Mouse (Mus musculus) spleen, embryonic (tissue): ENCODE measurements at regions not wholly inside any gene's neighbourhood (a gene's known extent, or its start where the extent isn't known, plus 50 kb on each side); places are given as distances from the start of the nearest gene placed in this dataset.

ENCODE experiments used
- CTCF ChIA-PET: fragments of 350-600 bp; sonication (Branson Sonifier 250); formaldehyde crosslinking; loops from one replicate; lab custom pipeline; 2022; lab: Charles Lee

DNA sequence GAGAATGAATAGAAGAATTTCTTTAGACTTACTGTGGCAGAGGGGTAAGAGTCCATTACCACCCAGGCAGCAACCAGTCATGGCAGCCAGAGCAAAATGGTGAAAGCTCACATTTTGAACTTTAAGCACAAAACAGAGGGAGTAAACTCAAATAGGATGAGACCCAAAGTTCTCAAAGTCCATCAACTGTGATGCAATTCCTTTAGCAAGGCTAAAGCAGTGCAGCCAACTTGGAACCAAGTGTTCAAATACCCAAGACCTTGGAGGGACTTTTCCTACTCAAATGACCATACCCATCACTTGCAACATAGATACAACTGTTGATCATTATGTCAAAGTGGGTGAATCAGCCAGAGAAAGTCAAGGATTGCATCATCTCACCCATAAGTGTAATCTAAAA is 380.1 kb downstream of the Hace1 start:
- CTCF ChIA-PET, result no interaction called here

DNA sequence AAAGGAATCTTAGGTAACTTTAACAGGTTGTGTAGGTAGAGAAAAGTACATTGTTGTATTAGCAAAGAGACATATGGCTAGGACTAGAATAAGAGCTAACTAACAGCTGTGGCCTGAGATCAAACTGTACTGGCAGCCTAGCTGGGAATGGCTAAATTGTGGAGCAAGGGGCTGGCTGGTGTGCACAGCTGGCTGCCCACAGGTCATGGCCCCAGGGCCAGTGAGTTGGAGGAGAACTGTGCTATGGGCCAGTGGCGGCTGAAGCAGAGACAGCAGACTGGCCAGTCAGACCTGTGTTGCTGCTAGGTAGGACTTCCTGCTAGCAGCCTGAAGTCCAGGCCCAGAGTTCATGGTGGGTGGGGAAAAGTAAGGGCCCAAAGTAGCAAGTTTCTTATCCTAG is 394.6 kb downstream of the Hace1 start:
- CTCF ChIA-PET, result no interaction called here

DNA sequence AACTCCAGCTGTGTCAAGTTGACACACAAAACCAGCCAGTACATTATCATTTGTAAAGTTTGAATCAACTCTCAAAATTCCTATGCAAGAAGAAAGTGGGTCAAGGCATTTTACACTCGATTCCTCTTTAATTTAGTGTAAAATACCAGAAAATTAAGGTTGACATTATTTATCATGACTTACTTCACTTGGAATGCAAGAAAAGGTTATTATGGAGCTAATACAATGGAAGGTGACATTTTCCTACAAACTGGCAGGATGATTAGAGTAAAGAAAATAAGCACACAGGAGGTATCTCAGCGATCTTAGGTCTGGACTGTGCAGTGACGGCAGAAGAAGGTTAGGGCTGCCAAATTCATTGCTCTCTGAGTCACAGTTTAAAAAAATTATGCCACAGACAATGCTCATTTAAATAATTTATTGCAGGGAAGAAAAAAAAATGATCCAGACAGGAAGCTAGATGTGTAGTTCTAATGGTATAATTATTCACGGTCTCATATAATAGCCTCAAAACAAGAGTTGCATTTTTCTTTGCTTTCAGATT is 405.2 kb downstream of the Hace1 start:
- CTCF ChIA-PET, result no interaction called here

DNA sequence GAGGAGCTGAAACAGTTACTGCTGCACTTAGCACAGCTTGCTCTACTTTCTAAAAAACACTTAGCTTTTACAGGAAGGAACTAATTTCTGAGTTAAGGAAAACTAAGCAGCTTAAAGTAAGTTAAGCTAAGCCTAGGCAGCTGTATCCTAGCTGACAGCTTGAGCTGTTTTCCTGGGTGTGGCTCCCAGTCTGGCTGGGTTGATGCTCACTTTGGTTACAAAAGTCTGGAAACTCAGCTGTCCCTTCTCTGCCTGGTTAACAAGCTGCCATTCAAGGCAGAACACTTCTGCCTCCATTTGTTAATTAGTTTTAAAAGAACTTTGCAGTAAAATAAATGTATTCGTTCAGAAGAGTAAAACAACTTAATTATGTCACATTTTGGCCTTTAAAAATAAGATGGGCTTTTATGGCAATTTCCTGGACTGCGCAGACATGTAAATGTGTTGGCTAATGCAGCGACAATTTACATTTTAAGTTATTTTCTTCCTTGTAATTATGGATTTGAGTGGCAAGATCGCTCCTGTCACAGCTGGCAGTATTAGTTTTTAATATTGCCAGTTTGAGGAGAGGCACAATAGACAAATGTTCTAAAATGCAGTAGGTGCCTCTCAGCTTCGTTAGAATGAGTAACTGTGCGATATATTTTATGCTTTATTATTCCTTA is 406.2 kb downstream of the Hace1 start:
- CTCF ChIA-PET, result no interaction called here

DNA sequence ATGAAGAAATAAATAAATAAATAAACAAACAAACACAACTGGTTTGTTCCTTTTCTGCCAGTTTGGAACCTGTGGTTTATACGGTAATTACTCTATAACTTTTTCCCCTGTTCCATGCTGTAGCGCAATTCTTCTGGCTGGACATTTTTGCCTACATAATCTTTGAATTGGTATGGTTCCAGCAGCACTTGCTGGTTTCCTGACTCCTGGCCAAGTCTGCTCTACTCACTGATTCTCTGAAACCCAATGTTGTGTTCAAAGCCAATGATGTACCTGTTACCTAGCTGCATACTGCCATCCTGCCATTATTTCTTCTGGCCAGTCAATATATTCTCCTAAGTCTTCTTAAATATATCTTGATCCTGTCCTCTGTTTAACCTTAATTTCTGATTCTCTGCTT is 408.7 kb downstream of the Hace1 start:
- CTCF ChIA-PET, result no interaction called here

DNA sequence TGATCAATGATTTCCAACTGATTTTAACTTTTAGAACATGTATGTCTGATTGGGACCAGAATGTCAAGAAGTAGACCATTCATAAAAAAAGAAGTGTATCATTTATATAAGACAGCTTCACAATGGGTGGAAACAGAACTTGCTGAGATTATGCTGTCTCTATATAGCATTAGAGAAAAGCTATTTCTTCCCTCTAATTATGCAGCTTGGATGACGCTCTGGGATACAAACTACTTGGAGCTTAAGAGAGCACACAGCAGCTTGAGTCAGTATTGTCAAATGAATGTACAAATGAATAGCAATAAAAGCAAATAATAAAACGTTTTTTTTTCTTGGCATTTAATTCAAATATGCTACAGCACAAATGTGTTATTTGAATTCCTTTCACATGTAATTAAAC is 428.7 kb downstream of the Hace1 start:
- CTCF ChIA-PET, result no interaction called here

DNA sequence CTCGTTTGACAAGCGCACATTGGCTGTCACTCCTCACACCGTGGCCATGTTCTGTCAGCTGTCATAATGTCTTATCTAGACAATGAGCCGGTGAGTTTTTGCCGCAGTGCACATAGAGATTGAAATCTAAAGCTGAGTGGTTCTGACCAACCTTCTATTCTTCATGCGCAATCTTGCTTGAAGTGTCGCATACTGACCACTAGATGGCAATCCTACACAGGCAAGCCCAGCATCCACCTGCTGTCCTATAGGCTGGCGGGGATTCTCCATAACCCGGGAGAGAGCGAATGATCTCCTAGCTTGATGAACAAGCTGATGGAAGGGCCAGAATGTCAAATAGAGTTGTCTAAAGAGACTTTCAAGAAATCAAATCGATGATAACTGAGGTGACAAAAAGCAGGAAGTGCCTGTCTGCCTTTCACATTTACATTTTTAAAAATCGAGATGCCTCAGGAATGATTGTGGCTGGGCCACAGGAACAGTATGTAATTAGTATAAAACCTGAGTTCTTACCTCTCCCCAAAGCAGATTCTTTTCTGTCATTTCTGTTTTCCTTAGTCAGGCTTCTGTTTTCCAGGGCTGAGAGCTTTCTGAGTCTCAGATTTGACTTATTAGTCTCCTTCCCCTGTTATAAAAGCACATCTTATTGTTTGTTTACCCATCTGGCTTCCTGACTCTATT is 434.4 kb downstream of the Hace1 start:
- CTCF ChIA-PET, result no interaction called here

DNA sequence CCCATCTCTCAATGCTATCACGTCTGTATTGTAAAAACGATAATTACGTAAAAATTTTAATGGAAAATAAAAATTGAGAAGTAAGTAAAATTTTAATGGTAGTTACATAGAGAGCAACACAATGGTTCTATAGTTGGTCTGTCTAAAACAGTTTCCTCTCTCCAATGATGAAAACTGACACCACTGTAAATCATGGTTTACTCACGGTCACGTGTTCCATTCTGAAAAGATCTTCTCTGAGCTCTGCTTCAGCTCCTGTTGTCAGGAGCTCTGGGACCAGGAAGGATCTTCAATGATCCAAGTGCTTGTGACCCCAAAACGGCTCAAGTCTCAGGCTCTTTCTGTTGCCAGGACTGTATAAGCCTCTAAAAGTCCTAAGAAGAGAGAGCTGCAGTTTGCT is 435.0 kb downstream of the Hace1 start:
- CTCF ChIA-PET, result no interaction called here

DNA sequence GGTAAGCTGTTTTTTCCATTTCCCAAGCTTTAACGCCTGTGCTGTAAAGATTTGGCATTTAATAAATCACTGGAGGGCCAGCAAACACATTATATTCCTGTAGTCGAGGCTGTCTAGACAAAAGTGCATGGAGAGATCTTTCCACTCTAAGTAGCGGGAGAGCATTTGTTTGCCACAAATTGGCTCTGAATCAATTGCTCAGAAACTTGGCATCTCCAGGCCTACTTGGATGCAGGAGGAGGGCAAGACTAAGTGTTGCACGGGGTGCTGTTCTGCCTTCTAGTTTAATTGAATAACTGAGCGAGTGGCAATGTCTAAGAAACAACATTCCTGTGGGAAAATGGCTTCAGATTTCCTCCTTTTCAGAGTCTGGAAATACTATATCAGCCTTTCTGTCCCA is 438.7 kb downstream of the Hace1 start:
- CTCF ChIA-PET, result no interaction called here

DNA sequence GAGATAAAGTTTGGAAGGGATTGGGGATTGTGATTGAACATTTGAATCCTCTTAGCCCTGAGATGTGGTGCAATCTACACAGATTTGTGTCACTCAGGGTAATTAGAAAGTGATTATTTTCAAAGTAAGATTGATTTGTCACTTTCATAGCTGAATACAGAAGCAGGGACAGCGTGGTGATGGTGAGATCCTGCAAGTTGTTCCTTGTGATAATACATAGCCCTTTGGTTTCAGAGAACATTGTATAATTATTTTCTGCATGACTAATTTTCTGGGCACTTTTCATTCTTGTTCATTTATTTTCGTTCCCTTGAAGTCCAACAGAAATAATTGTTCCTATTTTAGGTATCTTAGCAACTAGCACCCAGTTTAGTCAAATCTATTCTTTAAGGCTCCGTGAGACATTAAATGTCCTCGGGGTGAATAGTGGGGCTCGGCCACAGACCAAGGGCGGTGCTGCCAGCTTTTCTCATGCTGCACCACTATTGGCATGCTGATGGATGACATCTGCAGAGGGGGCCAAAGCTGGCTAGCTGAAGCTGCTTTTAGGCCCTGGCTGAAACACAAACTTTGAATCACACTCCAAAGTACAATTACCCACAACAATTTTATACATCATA is 468.0 kb downstream of the Hace1 start:
- CTCF ChIA-PET, result no interaction called here

DNA sequence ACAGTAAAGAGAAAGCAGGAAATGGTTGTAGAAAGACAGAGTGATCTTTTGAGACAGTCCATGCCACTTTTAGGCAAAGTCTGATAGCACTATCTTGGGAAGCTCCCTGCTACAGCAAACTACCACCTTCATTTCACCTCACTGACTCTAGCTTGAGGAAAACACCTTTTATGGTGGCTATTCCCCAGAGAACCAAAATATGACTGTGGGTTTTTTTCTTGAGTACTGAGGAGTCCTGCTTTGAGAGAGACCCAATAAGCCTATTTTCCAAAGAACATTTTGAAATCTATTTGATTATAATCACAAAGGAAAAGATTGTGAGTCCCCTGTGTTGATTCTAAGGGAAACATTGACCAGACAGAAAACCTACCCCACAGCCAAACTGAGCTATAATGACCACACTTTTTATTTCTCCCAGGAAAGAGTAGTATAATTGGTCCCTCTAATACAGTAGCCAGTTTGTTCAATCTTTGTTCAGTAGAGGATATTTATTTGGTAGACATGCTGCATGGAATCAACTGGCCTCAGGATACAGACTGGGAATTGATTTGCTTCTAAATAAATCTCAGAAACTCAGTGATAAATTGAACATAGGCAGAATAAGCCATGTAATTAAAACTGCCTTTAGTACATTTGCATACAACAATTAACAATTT is 468.6 kb downstream of the Hace1 start:
- CTCF ChIA-PET, result no interaction called here

DNA sequence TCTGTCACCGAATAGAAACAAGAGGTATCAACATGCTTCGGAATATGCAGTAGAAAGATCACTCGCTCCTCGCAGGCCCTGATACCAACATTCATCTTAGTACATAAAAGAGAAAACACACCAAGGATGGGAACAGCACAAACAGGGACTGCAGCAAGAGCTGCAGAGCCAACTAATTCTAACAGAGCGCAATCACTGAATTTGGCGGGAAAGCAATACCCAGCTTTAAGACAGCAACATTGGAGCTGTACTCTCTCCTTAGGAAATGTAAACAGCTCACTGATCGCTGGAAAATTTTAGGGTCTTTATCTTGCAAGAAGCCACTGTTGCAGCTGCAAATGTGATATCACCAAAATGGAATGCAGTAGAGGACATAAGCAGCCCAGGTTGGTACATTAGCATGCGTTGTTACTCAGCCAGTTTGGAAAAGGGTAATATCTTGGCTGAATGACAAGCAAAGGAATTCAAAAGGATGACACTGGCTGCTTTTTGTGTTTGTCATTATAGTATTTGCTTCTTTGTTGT is 469.3 kb downstream of the Hace1 start:
- CTCF ChIA-PET, result no interaction called here

DNA sequence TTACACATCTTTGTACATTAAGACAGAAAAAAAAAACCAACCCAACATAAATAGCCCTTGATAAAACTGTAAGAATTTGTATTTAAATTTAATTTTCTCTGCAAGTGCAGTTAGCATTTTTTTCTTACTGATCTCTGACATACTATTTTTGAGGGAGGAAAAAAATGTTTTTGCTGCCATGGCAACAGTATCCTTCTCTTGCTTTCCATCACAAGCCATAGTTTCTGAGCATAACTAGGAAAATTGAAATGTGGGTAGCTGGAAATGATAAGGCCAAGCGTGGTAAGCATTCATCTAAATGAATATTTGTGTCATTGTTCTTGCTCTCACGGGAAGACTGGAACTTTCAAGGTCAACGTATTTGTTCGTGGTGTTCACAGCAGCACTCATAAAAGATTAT is 470.0 kb downstream of the Hace1 start:
- CTCF ChIA-PET, result no interaction called here

DNA sequence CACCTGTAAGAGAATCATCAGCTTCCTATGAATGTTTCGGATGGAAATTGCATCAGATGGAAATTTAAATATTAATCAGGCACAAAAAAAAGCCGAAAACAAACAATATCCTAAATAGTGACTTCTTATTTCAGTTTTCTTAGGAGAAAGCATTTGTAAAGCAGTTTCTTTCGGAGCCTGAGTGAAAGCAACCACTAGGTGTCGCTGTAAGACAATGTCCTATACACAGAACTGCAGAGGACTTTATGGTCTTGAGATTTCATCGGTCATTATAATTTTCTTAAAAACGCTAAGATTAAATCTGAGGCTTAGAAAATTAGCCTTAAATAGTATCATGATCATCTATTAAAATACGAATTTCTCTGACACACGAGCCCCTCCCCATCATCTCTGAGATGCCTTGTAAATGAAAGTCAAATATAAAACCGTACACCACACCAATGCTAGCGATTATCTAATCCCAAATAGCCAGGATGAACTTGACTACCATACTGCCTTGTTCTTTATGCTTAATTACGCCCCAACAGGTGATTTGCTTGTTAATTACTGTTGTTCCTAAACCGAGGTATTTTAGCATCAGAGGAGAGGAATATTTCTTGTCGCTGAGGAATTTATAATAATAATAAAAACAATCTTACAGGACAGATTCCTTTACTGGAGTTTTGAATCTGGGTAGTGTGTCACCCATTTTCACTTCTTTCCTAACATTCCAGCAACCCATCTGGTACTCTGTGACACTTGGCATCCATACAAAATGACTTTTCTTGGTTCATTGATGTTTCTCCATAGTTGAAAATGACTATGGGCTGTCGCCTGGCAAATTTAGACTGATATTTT is 480.0 kb downstream of the Hace1 start:
- CTCF ChIA-PET, result interaction anchor here (0.6 kb wide), 1 partner anchor 107 kb away, joined by 14 read pairs; no protein-coding TSS in a partner anchor

DNA sequence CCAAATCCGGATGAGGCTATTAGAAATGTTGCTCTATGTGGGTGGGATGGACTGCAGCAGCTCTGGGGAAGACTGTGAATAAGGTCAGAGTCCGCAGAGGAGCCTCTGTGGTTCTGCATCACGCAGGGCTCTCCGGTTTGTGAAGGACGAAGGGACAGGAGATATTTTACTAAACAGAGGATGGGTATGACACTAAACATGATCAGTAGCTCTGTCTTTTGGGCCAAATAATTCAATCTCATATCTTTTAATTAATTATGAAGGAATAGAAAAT is 480.5 kb downstream of the Hace1 start:
- CTCF ChIA-PET, result no interaction called here

DNA sequence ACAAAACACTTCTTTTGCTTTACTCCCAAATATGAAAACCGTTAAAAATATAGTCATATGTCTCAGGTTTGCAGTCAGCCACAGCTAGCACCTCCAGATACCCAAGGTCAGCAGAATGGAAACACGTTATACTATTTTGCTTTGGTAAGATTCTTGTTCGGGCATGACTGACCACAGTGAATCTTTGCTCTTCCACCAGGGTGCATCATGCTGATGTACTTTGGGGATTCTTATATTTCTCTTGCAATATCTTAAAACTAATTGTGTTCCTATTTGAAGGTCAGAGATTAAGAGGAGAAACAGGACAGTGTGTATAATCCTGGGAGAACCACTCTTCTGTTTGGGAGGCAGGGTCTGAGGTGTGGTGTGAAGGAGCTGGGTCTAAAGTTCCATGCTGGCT is 481.7 kb downstream of the Hace1 start:
- CTCF ChIA-PET, result no interaction called here

DNA sequence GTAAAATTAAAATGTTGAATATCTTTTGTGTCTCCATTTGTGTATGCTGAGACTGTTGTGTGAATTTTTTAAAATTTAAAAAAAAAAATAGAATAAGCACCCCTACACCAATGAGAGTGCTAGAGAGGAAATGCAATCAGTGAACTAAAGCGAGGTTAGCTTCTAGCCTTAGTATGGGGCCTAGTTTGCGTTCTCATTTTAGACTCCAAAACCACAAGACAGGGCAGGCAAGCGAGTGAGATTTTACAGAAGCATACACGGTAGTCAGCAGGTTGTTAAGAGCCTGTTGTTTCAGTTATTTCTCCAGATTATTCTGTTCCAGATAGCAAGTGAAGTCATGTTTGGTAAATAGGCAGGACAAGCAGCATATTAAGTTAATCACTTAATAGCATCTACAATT is 486.2 kb downstream of the Hace1 start:
- CTCF ChIA-PET, result interaction anchor here (0.7 kb wide), 1 partner anchor 617 kb away, joined by 7 read pairs; no protein-coding TSS in a partner anchor

DNA sequence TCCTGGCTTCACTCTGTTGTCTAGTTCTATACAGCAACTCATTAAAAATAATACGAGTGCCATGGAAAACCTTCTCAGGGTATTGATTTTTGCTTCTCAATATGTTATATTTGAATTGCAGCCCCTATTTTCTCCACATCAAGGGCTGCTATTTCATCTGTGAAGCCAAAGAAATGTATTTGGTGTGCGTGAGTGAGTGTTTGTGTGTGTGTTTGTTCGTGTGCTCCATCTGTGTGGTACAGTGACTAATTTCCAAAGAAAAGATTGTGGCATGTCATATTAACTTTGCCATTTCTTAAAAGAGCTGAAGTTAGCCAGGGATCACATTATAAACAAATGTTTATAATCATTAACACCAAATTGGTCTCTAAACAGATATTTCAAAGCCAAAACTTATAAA is 493.1 kb downstream of the Hace1 start:
- CTCF ChIA-PET, result no interaction called here

DNA sequence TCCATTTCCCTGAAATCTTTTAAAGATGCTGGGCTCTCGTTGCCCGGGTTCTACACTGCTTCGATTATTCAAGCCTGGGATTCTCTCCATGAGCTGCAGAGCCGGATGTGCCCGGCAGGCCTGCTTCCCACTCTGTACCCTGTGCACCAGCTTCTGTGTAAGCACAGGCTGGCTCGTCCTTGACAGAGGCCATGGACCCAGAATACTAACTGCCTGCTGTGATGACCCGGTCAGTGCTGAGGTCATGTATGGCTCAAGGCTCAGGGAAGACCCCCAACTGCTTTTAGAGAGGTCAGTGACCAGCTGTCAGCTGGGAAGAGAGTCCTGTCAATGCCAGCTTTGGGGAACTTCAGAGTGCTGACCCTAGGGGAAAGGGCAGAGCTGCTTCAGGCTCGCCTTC is 493.6 kb downstream of the Hace1 start:
- CTCF ChIA-PET, result no interaction called here

DNA sequence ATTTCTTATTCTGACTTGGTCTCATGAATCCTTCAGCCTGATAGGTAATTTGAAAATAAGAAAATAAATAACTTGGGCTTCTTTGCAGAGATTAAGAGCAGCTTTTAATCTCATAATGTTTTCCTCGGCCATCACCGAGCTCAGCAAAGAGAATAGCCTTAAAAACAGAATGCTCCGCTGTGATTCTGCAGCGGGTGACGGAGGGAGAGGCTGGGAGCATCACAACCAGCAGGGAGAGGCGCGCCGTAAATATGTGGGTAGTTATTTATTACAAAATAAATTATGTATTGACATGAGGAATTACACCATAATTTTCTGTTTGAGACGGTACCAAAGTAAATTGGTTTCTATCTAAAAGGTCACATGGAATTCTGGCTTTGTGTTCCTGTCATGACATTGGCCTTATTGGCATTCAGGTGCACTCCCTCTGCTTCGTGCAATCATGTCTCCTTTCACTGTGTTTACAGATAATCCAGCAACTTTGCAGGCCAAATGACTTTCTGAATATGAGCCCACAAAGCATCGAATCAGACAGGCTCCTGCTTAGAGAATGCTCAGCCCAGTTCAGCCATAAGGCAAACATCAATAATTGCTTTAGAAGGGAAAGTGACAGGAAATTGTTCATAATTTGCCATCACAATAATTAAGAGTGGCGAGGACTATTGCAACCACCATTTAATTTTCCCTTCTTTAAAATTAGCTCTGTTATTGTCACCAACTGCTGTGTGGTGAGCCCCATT is 494.4 kb downstream of the Hace1 start:
- CTCF ChIA-PET, result no interaction called here
